Mouse (Mus musculus) kidney, adult 2 months (tissue): ENCODE data around the gene 4930467E23Rik.
"Not testable (repeated sequence)": the region's sequence is repeated elsewhere in the genome, so short reads cannot be mapped to it uniquely, and the experiment has no call there.

Source experiments
- CTCF ChIP-seq: fragments of 200-500 bp; conservative IDR thresholded peaks from 2 replicates; pipeline ENCODE4 v1.5.1; 2011; ENCODE audit warnings: low read depth, mild to moderate bottlenecking, control low read depth, low read length, moderate library complexity, mixed read lengths; ENCODE audit not compliant: insufficient read depth, insufficient read length
- POLR2A ChIP-seq: fragments of 200-500 bp; IDR thresholded peaks from one replicate; pipeline ENCODE4 v1.6.1; 2011; ENCODE audit warnings: low read depth, low read length, control low read depth

DNA sequence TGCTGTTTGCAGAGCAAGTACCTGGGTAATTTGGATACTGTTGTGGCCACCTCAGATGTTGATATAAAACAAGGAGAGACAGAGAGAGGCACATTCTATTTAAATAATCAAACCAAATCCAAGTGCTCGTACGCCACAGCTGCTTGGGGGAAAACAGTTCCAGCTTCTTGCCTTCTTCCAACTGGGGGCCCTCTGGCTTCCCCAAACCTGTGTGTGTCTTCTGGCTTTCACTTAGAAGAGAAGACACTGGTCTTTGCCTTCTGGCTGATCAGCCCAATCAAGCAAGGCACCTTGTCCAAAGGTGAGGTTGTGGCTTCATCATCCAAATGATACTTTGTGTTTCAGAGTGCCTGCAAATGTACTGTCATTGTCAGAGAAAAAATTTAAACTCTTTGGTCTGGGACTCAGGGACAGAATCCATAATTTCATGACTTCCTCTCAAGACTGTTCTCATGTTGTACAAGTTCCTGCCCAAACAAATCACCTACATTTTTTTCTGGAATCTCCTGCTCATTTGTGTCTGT lies 17.1 kb upstream of the 4930467E23Rik start:
- not testable (repeated sequence) for TF ChIP-seq POLR2A, CTCF
